Mouse (Mus musculus) myocyte (in vitro differentiated cells): ENCODE measurements at regions not wholly inside any gene's neighbourhood (a gene's known extent, or its start where the extent isn't known, plus 50 kb on each side); places are given as distances from the start of the nearest gene placed in this dataset.

Source experiments
- H3K27me3 ChIP-seq: one replicate; pipeline ENCODE4 v1.6.1; 2011; ENCODE audit not compliant: control insufficient read depth, insufficient read depth, insufficient read length
- H3K36me3 ChIP-seq: one replicate; pipeline ENCODE4 v1.6.1; 2011; ENCODE audit not compliant: control insufficient read depth, insufficient read depth
- H3K4me2 ChIP-seq: one replicate; pipeline ENCODE4 v1.6.1; 2011; ENCODE audit warnings: low read depth, control low read depth
- H3K4me3 ChIP-seq: one replicate; pipeline ENCODE4 v1.5.1; 2011; ENCODE audit warnings: mild to moderate bottlenecking, control low read depth, moderate library complexity
- H3K79me2 ChIP-seq: one replicate; pipeline ENCODE4 v1.6.1; 2011; ENCODE audit not compliant: control insufficient read depth, insufficient read depth
- H3ac ChIP-seq: one replicate; pipeline ENCODE4 v1.6.1; 2011; ENCODE audit not compliant: control insufficient read depth, insufficient read length
- CEBPB ChIP-seq: IDR thresholded peaks from 2 replicates; pipeline ENCODE4 v1.6.1; 2011; ENCODE audit warnings: mild to moderate bottlenecking, moderate library complexity; ENCODE audit not compliant: poor library complexity, insufficient read depth, severe bottlenecking
- E2F4 ChIP-seq: IDR thresholded peaks from one replicate; pipeline ENCODE4 v1.6.1; 2011; ENCODE audit warnings: mild to moderate bottlenecking, control low read depth, moderate library complexity; ENCODE audit not compliant: insufficient read depth
- MAX ChIP-seq: IDR thresholded peaks from one replicate; pipeline ENCODE4 v1.6.1; 2011; ENCODE audit warnings: low read depth, mild to moderate bottlenecking, control low read depth
- MYOD1 ChIP-seq, 3 experiments: IDR thresholded peaks; one replicate each; pipeline ENCODE4 v1.6.1; 2011; ENCODE audit warnings: control low read depth in 2 of 3, low read depth in 2 of 3, mild to moderate bottlenecking in 2 of 3, moderate library complexity in 1 of 3; ENCODE audit not compliant: insufficient read length in 2 of 3, control insufficient read depth in 1 of 3
- MYOG ChIP-seq, 3 experiments: IDR thresholded peaks; one replicate each; pipeline ENCODE4 v1.6.1; 2011; ENCODE audit warnings: control low read depth in 2 of 3, low read depth in 2 of 3, mild to moderate bottlenecking in 2 of 3; ENCODE audit not compliant: insufficient read length in 2 of 3, control insufficient read depth in 1 of 3, insufficient read depth in 1 of 3
- POLR2A ChIP-seq: IDR thresholded peaks from one replicate; pipeline ENCODE4 v1.6.1; 2011; ENCODE audit warnings: low read depth, mild to moderate bottlenecking, control low read depth, moderate library complexity; ENCODE audit not compliant: insufficient read length
- POLR2AphosphoS2 ChIP-seq: IDR thresholded peaks from one replicate; pipeline ENCODE4 v1.6.1; 2011; ENCODE audit warnings: low read depth, control low read depth; ENCODE audit not compliant: insufficient read length
- REST ChIP-seq: IDR thresholded peaks from one replicate; pipeline ENCODE4 v1.6.1; 2011; ENCODE audit warnings: mild to moderate bottlenecking, control low read depth, moderate library complexity; ENCODE audit not compliant: insufficient read depth, insufficient read length
- SRF ChIP-seq: IDR thresholded peaks from one replicate; pipeline ENCODE4 v1.6.1; 2011; ENCODE audit warnings: low read depth; ENCODE audit not compliant: control insufficient read depth, insufficient read length
- TCF12 ChIP-seq: IDR thresholded peaks from one replicate; pipeline ENCODE4 v1.6.1; 2011; ENCODE audit warnings: mild to moderate bottlenecking, control low read depth; ENCODE audit not compliant: poor library complexity, insufficient read depth, severe bottlenecking
- TCF3 ChIP-seq: IDR thresholded peaks from one replicate; pipeline ENCODE4 v1.6.1; 2011; ENCODE audit warnings: low read depth, control low read depth; ENCODE audit not compliant: insufficient read length
- USF1 ChIP-seq: IDR thresholded peaks from one replicate; pipeline ENCODE4 v1.6.1; 2011; ENCODE audit warnings: low read depth, mild to moderate bottlenecking, control low read depth, moderate library complexity

DNA sequence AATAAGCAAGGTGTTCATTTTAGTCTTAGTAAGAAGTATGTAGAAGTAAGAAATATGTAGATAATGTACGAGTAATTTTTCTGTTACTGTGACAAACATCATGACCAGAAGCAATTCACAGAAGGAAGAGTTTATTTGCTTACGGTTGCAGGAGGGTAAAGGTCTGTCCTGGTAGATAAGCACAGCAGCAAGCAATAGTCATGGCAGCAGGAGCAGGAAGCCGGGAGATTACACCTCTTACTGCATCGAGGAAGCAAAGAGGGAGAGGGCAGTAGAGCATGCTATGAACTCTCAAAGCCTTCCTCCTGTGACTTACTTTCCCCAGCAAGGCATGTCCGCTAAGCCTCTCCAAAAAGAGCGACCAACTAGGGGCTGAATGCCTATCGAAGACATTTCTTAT, 69.0 kb upstream of the Dab2 start:
- no peak for TF ChIP-seq SRF
- TF ChIP-seq MYOG (IDR thresholded peaks at IDR 0.05; ENCODE audit: control insufficient read depth in 1 of 3, insufficient read depth in 1 of 3, insufficient read length in 2 of 3, low read depth in 2 of 3): no peak
- no peak for TF ChIP-seq POLR2AphosphoS2
- TF ChIP-seq POLR2A: no peak
- no peak for TF ChIP-seq TCF12
- no peak for TF ChIP-seq TCF3
- TF ChIP-seq MYOD1 (IDR thresholded peaks at IDR 0.05; ENCODE audit: control insufficient read depth in 1 of 3, insufficient read length in 2 of 3, low read depth in 2 of 3): no peak
- no peak for TF ChIP-seq REST
- TF ChIP-seq E2F4: no peak
- no peak for TF ChIP-seq MAX
- no peak for TF ChIP-seq CEBPB
- TF ChIP-seq USF1: no peak
- no peak overlapping the region for H3ac ChIP-seq
- no peak overlapping the region for H3K4me3 ChIP-seq

GRCm38 (mm10) chr15:6231308-6232103, 68.1 kb upstream of the Dab2 start:
- Histone ChIP-seq H3ac (no peak overlapping the region), H3K4me3 (no peak overlapping the region), H3K79me2 (no peaks in the 10 kb centered on the region), H3K27me3 (no peaks in the 10 kb centered on the region), H3K36me3 (no peaks in the 10 kb centered on the region), H3K4me2 (no peak overlapping the region)
- TF ChIP-seq CEBPB (no peak), POLR2AphosphoS2 (no peak)

More for the DNA sequence above, 69.0 kb upstream of the Dab2 start:
- no peak overlapping the region for H3K4me2 ChIP-seq
- H3K27me3 ChIP-seq: no peaks in the 10 kb centered on the region
- H3K79me2 ChIP-seq: no peaks in the 10 kb centered on the region
- H3K36me3 ChIP-seq: no peaks in the 10 kb centered on the region

- TF ChIP-seq TCF3 (no peak), MAX (no peak), MYOG (IDR thresholded peaks at IDR 0.05; ENCODE audit: control insufficient read depth in 1 of 3, insufficient read depth in 1 of 3, insufficient read length in 2 of 3, low read depth in 2 of 3) (no peak), CEBPB (no peak), USF1 (no peak), POLR2A (no peak), MYOD1 (IDR thresholded peaks at IDR 0.05; ENCODE audit: control insufficient read depth in 1 of 3, insufficient read length in 2 of 3, low read depth in 2 of 3) (no peak), TCF12 (no peak), REST (no peak), POLR2AphosphoS2 (no peak), E2F4 (no peak), SRF (no peak)
- Histone ChIP-seq H3K36me3 (no peaks in the 10 kb centered on the region), H3K27me3 (no peaks in the 10 kb centered on the region), H3K79me2 (no peaks in the 10 kb centered on the region), H3K4me3 (no peak overlapping the region), H3K4me2 (no peak overlapping the region), H3ac (no peak overlapping the region)
Measured at GRCm38 (mm10) chr15:6233621-6234020, 66.0 kb upstream of the Dab2 start.

GRCm38 (mm10) chr15:6236583-6236982, 63.0 kb upstream of the Dab2 start:
- Histone ChIP-seq H3K4me2 (no peak overlapping the region), H3K4me3 (no peak overlapping the region), H3K36me3 (no peaks in the 10 kb centered on the region), H3K27me3 (no peaks in the 10 kb centered on the region), H3ac (no peak overlapping the region), H3K79me2 (no peaks in the 10 kb centered on the region)
- TF ChIP-seq POLR2A: no peak
- no peak for TF ChIP-seq E2F4
- TF ChIP-seq MAX: no peak
- TF ChIP-seq CEBPB: no peak
- TF ChIP-seq TCF3: no peak
- no peak for TF ChIP-seq POLR2AphosphoS2
- no peak for TF ChIP-seq SRF

- Histone ChIP-seq H3K4me3 (no peak overlapping the region), H3K4me2 (peak overlapping the region; percentile 76), H3K79me2 (no peaks in the 10 kb centered on the region), H3ac (no peak overlapping the region), H3K27me3 (no peaks in the 10 kb centered on the region), H3K36me3 (no peaks in the 10 kb centered on the region)
- TF ChIP-seq TCF12: no peak
- TF ChIP-seq CEBPB: peak; percentile 94
Measured at GRCm38 (mm10) chr15:6237726-6238125, 61.9 kb upstream of the Dab2 start.

GRCm38 (mm10) chr15:6238133-6238532, 61.5 kb upstream of the Dab2 start:
- Histone ChIP-seq H3K27me3 (no peaks in the 10 kb centered on the region), H3K79me2 (no peaks in the 10 kb centered on the region), H3ac (no peak overlapping the region), H3K4me2 (peak overlapping the region; percentile 76), H3K36me3 (no peaks in the 10 kb centered on the region), H3K4me3 (no peak overlapping the region)
- TF ChIP-seq E2F4 (no peak), USF1 (no peak), REST (no peak), POLR2AphosphoS2 (no peak), MAX (no peak), SRF (no peak), MYOG (IDR thresholded peaks at IDR 0.05; ENCODE audit: control insufficient read depth in 1 of 3, insufficient read depth in 1 of 3, insufficient read length in 2 of 3, low read depth in 2 of 3) (no peak), CEBPB (no peak), MYOD1 (IDR thresholded peaks at IDR 0.05; ENCODE audit: control insufficient read depth in 1 of 3, insufficient read length in 2 of 3, low read depth in 2 of 3) (no peak), POLR2A (no peak), TCF12 (no peak), TCF3 (no peak)
